Mouse (Mus musculus) CD4-positive, CD25-positive, alpha-beta regulatory T cell, adult 2 months (primary cell): Measurements from ENCODE around the gene Gm14214.
A peak's percentile ranks its signal among the peaks of the same experiment; 100 is the strongest.

ENCODE experiments used
- DNase-seq: peaks from one replicate; pipeline ENCODE4 v3.0.0-alpha.2; 2012; ENCODE audit warnings: low read depth, low spot score

Gm14214 gene

GRCm38 (mm10) chr2:154776496-154776895 lies 6.7 kb upstream of the Gm14214 start:
- DNase-seq, result no peak

GRCm38 (mm10) chr2:154774032-154774431 lies 4.2 kb upstream of the Gm14214 start:
- DNase-seq, result peak; percentile 54

GRCm38 (mm10) chr2:154771604-154772003 lies 1.8 kb upstream of the Gm14214 start:
- DNase-seq, result no peak

- no peak for DNase-seq
Observed at GRCm38 (mm10) chr2:154767051-154767450, 2.8 kb downstream of the Gm14214 start.

GRCm38 (mm10) chr2:154765554-154766008 lies 4.2 kb downstream of the Gm14214 start:
- no peak for DNase-seq

GRCm38 (mm10) chr2:154764828-154765497 lies 4.9 kb downstream of the Gm14214 start:
- DNase-seq, result peak; percentile 32

- no peak for DNase-seq
Observed at GRCm38 (mm10) chr2:154763226-154763625, 6.6 kb downstream of the Gm14214 start.

GRCm38 (mm10) chr2:154758454-154758853 lies 11.4 kb downstream of the Gm14214 start:
- no peak for DNase-seq

GRCm38 (mm10) chr2:154757691-154758090 lies 12.1 kb downstream of the Gm14214 start:
- no peak for DNase-seq

- peak; percentile 24 for DNase-seq
Observed at GRCm38 (mm10) chr2:154755791-154756190, 14.0 kb downstream of the Gm14214 start.

GRCm38 (mm10) chr2:154754068-154754560 lies 15.7 kb downstream of the Gm14214 start:
- DNase-seq, result peak; percentile 11

GRCm38 (mm10) chr2:154751924-154752323 lies 17.9 kb downstream of the Gm14214 start:
- DNase-seq, result no peak

GRCm38 (mm10) chr2:154749046-154750036 lies 20.5 kb downstream of the Gm14214 start:
- no peak for DNase-seq

- peak; percentile 25 for DNase-seq
Observed at GRCm38 (mm10) chr2:154748383-154748782, 21.4 kb downstream of the Gm14214 start.

GRCm38 (mm10) chr2:154743915-154744314 lies 25.9 kb downstream of the Gm14214 start:
- DNase-seq, result no peak

- no peak for DNase-seq
Observed at GRCm38 (mm10) chr2:154742911-154743819, 26.7 kb downstream of the Gm14214 start.

- no peak for DNase-seq
Observed at GRCm38 (mm10) chr2:154738621-154739020, 31.2 kb downstream of the Gm14214 start.

GRCm38 (mm10) chr2:154735986-154736385 lies 33.8 kb downstream of the Gm14214 start:
- no peak for DNase-seq

- no peak for DNase-seq
Observed at GRCm38 (mm10) chr2:154735416-154735815, 34.4 kb downstream of the Gm14214 start.

- no peak for DNase-seq
Observed at GRCm38 (mm10) chr2:154734977-154735376, 34.9 kb downstream of the Gm14214 start.

GRCm38 (mm10) chr2:154732503-154733141 lies 37.2 kb downstream of the Gm14214 start:
- DNase-seq, result peak; percentile 36
